Mouse (Mus musculus) kidney, embryonic 16.5 days (tissue): ENCODE data around the gene Zfp74. TPM values are rescaled to one million over a fixed set of nuclear protein-coding genes. Genes with fewer than 3 reads are reported as not detected.

Experiments
- ATAC-seq: fragments of 200-750 bp; cut with Nextera tagmentation; 2 replicates; pipeline ENCODE4 v1.8.0; 2017; ENCODE audit warnings: moderate TSS enrichment; ENCODE audit not compliant: low FRiP score, low TSS enrichment
- H3K27ac ChIP-seq: fragments of 300-500 bp; sonication (generic); 2 replicates; pipeline ENCODE4 v1.5.1; 2014; ENCODE audit warnings: low read length
- H3K27me3 ChIP-seq: fragments of 300-500 bp; sonication (generic); 2 replicates; pipeline ENCODE4 v1.6.1; 2014; ENCODE audit warnings: low read length, control low read depth, mixed read lengths; ENCODE audit not compliant: insufficient read depth
- H3K36me3 ChIP-seq: fragments of 300-500 bp; sonication (generic); 2 replicates; pipeline ENCODE4 v1.6.1; 2014; ENCODE audit warnings: low read length, control low read depth, mixed read lengths; ENCODE audit not compliant: insufficient read depth
- H3K4me1 ChIP-seq: fragments of 300-500 bp; sonication (generic); 2 replicates; pipeline ENCODE4 v1.6.1; 2014; ENCODE audit warnings: low read length, control low read depth, mixed read lengths; ENCODE audit not compliant: insufficient read depth
- H3K4me2 ChIP-seq: fragments of 300-500 bp; sonication (generic); replicated peaks from 2 replicates; pipeline ENCODE4 v1.6.1; 2014; ENCODE audit warnings: low read depth, low read length
- H3K4me3 ChIP-seq: fragments of 300-500 bp; sonication (generic); 2 replicates; pipeline ENCODE4 v1.5.1; 2014; ENCODE audit warnings: mild to moderate bottlenecking, low read length
- H3K9ac ChIP-seq: fragments of 300-500 bp; sonication (generic); replicated peaks from 2 replicates; pipeline ENCODE4 v1.6.1; 2014; ENCODE audit warnings: low read length
- H3K9me3 ChIP-seq: fragments of 300-500 bp; sonication (generic); 2 replicates; pipeline ENCODE4 v1.6.1; 2016; ENCODE audit warnings: low read length, control low read depth
- WGBS: fragments of 180-500 bp; shearing (Covaris S2); extraction: QIAGEN DNeasy Blood & Tissue Kit; methylation state at CpG from one replicate; pipeline ENCODE4 v1.1.7; 2014; 5-methylcytosine and 5-hydroxymethylcytosine counted together
- polyA plus RNA-seq: library from polyadenylated mRNA; unstranded; fragments of >200 nt; fragmentation: Nextera tagmentation; extraction: Ambion mirVana; gene quantifications from 2 replicates; pipeline ENCODE4 v1.2.1, GENCODE M21; 2015

Zfp74 gene
- polyA plus RNA-seq, 1 experiment from 2014 or later = 14.2 TPM

GRCm38 (mm10) chr7:29956257-29956656 lies 2.4 kb upstream of the Zfp74 start:
- peaks cover 8% of the 10 kb centered on the region; the same call in 1 of the 2 replicates for H3K4me1 ChIP-seq
- peak overlapping the region; percentile 6; the same call in 1 of the 2 replicates for H3K4me3 ChIP-seq
- ATAC-seq = no peak
- H3K36me3 ChIP-seq = no peaks in the 10 kb centered on the region
- H3K4me2 ChIP-seq = peak overlapping the region; percentile 12; the same call in 1 of the 2 replicates
- H3K27ac ChIP-seq = no peak overlapping the region
- no peaks in the 10 kb centered on the region for H3K27me3 ChIP-seq
- no peaks in the 10 kb centered on the region for H3K9me3 ChIP-seq
- H3K9ac ChIP-seq = peak overlapping the region; percentile 44
- WGBS = 52% methylated on average over 10 of the region's 10 CpGs

- Histone ChIP-seq H3K4me1 (peaks cover 8% of the 10 kb centered on the region; the same call in 1 of the 2 replicates), H3K27me3 (no peaks in the 10 kb centered on the region), H3K9me3 (no peaks in the 10 kb centered on the region), H3K4me3 (peak overlapping the region; percentile 69), H3K9ac (no peak overlapping the region), H3K27ac (no peak overlapping the region), H3K36me3 (peaks cover 4% of the 10 kb centered on the region), H3K4me2 (peak overlapping the region; percentile 74)
- ATAC-seq = no peak
- 30% methylated on average over 4 of the region's 4 CpGs for WGBS
Observed at GRCm38 (mm10) chr7:29954731-29955130, 842 bp upstream of the Zfp74 start.

DNA sequence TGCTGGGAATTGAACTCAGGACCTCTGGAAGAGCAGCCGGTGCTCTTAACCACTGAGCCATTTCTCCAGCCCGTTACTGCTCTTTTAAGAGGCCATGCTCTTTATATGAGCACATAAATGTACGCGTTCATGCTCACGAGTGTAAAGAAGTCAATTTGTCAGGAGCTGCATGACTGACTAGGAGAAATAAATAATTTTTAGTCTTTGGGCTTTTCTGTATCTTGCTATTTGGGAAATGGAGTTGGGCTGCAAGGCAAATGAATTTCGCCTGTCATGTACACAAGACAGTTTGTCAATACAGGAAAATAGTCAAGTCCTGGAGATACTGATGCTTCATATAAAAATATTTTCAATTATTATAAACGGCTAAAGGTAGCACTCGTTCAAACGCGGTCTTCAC lies 803 bp downstream of the Zfp74 start:
- no peak for ATAC-seq
- Histone ChIP-seq H3K9me3 (no peaks in the 10 kb centered on the region), H3K27me3 (no peaks in the 10 kb centered on the region), H3K4me1 (peaks cover 8% of the 10 kb centered on the region; the same call in 1 of the 2 replicates), H3K36me3 (peaks cover 7% of the 10 kb centered on the region), H3K4me3 (peak overlapping the region; percentile 69), H3K9ac (peak overlapping the region; percentile 83), H3K27ac (peak overlapping the region; percentile 96), H3K4me2 (peak overlapping the region; percentile 74)
- WGBS = 40% methylated on average over 10 of the region's 10 CpGs

- H3K27ac ChIP-seq = no peak overlapping the region
- H3K36me3 ChIP-seq = peaks cover 7% of the 10 kb centered on the region
- H3K4me2 ChIP-seq = no peak overlapping the region
- no peaks in the 10 kb centered on the region for H3K4me1 ChIP-seq
- H3K9me3 ChIP-seq = no peaks in the 10 kb centered on the region
- H3K4me3 ChIP-seq = no peak overlapping the region
- no peak for ATAC-seq
- no peaks in the 10 kb centered on the region for H3K27me3 ChIP-seq
- H3K9ac ChIP-seq = no peak overlapping the region
- WGBS = 81% methylated on average over 2 of the region's 2 CpGs
Observed at GRCm38 (mm10) chr7:29944201-29944600, 9.7 kb downstream of the Zfp74 start.

- Histone ChIP-seq H3K27me3 (no peaks in the 10 kb centered on the region), H3K4me3 (no peak overlapping the region), H3K27ac (no peak overlapping the region), H3K4me1 (no peaks in the 10 kb centered on the region), H3K36me3 (peaks cover 7% of the 10 kb centered on the region), H3K9me3 (no peaks in the 10 kb centered on the region), H3K4me2 (no peak overlapping the region), H3K9ac (no peak overlapping the region)
- WGBS = 73% methylated on average over 2 of the region's 2 CpGs
- no peak for ATAC-seq
Observed at GRCm38 (mm10) chr7:29943720-29944119, 10.2 kb downstream of the Zfp74 start.

- Histone ChIP-seq H3K4me2 (no peak overlapping the region), H3K4me3 (no peak overlapping the region), H3K9ac (no peak overlapping the region), H3K4me1 (no peaks in the 10 kb centered on the region), H3K9me3 (no peaks in the 10 kb centered on the region), H3K36me3 (peaks cover 5% of the 10 kb centered on the region), H3K27me3 (no peaks in the 10 kb centered on the region), H3K27ac (no peak overlapping the region)
- ATAC-seq = no peak
- 49% methylated on average over 2 of the region's 2 CpGs for WGBS
Observed at GRCm38 (mm10) chr7:29942740-29943139, 11.1 kb downstream of the Zfp74 start.

- Histone ChIP-seq H3K4me3 (no peak overlapping the region), H3K4me2 (no peak overlapping the region), H3K27me3 (no peaks in the 10 kb centered on the region), H3K36me3 (peaks cover 21% of the 10 kb centered on the region), H3K9ac (no peak overlapping the region), H3K4me1 (no peaks in the 10 kb centered on the region), H3K27ac (no peak overlapping the region), H3K9me3 (no peaks in the 10 kb centered on the region)
- WGBS = 87% methylated on average over 11 of the region's 11 CpGs
- no peak for ATAC-seq
Observed at GRCm38 (mm10) chr7:29941027-29941426, 12.9 kb downstream of the Zfp74 start.

- Histone ChIP-seq H3K4me2 (no peak overlapping the region), H3K9ac (no peak overlapping the region), H3K27me3 (no peaks in the 10 kb centered on the region), H3K36me3 (peaks cover 42% of the 10 kb centered on the region), H3K27ac (no peak overlapping the region), H3K4me3 (no peak overlapping the region), H3K9me3 (no peaks in the 10 kb centered on the region), H3K4me1 (no peaks in the 10 kb centered on the region)
- WGBS = 86% methylated on average over 6 of the region's 6 CpGs
- no peak for ATAC-seq
Observed at GRCm38 (mm10) chr7:29938856-29939255, 15.0 kb downstream of the Zfp74 start.

DNA sequence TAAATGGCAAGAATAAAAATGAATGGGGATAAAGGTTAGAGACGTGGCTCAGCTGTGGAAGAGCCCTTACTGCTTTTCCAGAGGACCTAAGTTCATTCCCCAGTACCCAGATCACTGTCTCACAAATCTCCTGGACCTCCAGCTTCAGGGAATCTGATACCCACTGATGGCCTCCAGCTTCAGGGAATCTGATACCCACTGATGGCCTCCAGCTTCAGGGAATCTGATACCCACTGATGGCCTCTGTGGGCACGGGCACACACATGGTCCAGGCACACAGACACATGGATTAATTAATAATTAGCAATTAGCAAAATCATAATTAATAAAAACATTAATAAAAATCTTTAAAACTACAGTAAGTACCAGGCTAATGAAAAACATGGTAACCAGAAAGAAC lies 31.1 kb downstream of the Zfp74 start:
- Histone ChIP-seq H3K4me3 (no peak overlapping the region), H3K4me1 (no peaks in the 10 kb centered on the region), H3K4me2 (no peak overlapping the region), H3K36me3 (no peaks in the 10 kb centered on the region), H3K9me3 (no peaks in the 10 kb centered on the region; the same call in 1 of the 2 replicates), H3K27me3 (no peaks in the 10 kb centered on the region), H3K27ac (no peak overlapping the region), H3K9ac (no peak overlapping the region)
- WGBS = 17% methylated on average over 2 of the region's 2 CpGs
- peak; percentile 59; the same call in 1 of the 2 replicates for ATAC-seq

DNA sequence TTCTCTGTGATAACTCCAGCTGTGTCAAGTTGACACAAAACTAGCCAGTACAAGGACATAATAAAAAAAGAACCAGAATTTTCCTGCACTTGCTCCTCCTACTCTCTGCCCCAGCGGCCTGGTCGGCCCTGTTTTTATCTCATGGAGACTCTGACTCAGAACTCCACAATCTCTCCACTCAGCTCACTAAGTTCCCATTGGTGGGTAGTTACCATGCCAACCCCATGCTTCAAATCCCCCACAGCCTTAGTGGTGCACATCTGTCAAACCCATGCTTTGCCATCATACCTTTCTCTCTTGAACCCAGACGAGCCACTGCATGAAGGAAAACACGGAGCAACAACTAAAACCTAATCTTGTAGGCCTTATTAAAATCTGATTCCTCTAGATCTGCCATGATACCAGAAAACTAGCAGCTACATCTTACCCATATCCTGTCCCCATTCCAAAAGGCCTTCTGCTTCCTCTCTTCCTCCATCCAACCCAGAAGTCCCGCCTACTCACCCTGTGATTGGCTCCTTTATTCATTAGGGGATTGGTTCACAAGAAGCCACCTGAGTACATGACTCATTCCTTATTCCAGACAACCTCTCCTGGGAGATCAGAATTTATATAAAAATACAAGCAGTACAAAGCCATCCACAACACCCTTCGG lies 32.3 kb downstream of the Zfp74 start:
- ATAC-seq = no peak
- no peaks in the 10 kb centered on the region for H3K4me1 ChIP-seq
- no peaks in the 10 kb centered on the region; the same call in 1 of the 2 replicates for H3K9me3 ChIP-seq
- H3K36me3 ChIP-seq = no peaks in the 10 kb centered on the region
- no peak overlapping the region for H3K27ac ChIP-seq
- H3K27me3 ChIP-seq = no peaks in the 10 kb centered on the region
- H3K4me3 ChIP-seq = no peak overlapping the region
- no peak overlapping the region for H3K9ac ChIP-seq
- no peak overlapping the region for H3K4me2 ChIP-seq
- WGBS = 82% methylated on average over 6 of the region's 6 CpGs
